Mouse (Mus musculus): ENCODE measurements around the gene Yipf1.

DNA sequence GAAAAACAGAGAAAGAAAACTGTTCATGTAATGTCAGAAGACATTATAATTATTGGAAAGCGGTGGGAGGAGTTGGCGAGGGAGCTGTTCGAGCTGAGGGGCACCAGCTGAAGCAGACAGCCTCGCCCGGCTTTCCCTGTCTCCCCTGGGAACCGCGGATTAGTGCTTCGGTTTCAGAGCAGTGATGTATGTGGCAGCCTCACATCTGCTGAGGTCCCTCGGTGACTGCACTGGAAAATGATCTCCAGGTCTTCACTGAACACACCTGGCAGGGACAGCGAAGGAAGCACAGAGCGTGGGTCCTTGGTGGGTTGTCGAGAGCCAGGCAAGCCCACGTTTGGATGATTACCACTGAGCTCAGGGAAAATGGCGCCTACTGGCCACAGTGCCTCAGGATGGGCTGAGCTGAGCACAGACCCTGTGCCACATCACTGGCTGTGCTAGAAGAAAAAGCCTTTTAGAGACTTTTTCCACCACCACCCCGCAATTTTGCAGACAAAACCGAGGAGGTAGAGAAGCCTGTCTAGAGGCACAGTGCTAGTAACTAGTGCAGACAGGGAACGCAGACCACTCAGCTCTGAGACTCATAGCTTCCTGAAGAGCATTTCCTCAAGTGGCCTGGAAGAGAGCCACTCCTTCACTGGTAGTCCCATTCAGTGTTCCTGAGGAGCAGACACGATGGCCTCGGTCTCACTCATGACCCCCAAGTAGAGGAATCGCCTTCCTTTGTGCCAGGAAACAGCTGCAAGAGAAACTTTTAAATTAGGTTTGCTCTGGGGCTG lies 34.6 kb downstream of the Yipf1 start:
- TF ChIP-seq EP300 (IDR thresholded peaks at IDR 0.05; ENCODE audit: low read depth), result no peak
- TF ChIP-seq CTCF (IDR thresholded peaks at IDR 0.05; ENCODE audit: low read depth), result no peak

Data from liver, postnatal 0 days (tissue).